Mouse (Mus musculus): ENCODE measurements around the gene Atp6v1a. TPM values are rescaled to one million over a fixed set of nuclear protein-coding genes. Genes with fewer than 3 reads are reported as not detected.

Gene Atp6v1a
- polyA plus RNA-seq, 1 experiment, result 230 TPM

DNA sequence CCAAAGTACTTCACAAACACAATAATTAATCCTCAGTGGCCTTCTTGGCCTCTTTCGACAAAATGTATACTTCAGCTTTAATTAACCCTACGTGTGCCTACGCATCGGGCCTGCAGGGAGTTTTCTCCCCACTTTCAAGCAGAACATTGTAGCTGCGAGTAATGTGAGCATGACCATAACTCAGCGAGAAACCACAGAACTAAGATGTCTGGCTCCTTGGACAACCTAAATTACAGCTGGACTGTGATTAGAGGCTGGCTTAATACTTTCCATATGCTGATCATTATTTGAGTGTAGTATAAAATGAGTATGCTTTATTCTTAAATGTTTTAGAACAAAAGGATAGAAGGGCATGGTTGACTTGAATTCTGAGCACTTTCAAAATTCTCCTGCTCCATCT lies 86.2 kb downstream of the Atp6v1a start:
- TF ChIP-seq CTCF (IDR thresholded peaks at IDR 0.05; ENCODE audit: borderline replicate concordance, insufficient read depth, low read depth, low read length) (no peak), POLR2A (IDR thresholded peaks at IDR 0.05; ENCODE audit: borderline replicate concordance, insufficient read depth, low read length) (no peak)
- H3K4me3 ChIP-seq (replicated peaks; ENCODE audit: insufficient read depth, low read depth, low read length), result no peak overlapping the region
- no peaks in the 10 kb centered on the region for H3K4me1 ChIP-seq (ENCODE audit: control insufficient read depth, insufficient read depth, low read length)
- DNase-seq, result no peak
- 76% methylated on average over 6 of the region's 6 CpGs for WGBS
- H3K27me3 ChIP-seq (ENCODE audit: control insufficient read depth, insufficient read depth, low read length), result no peaks in the 10 kb centered on the region
- no peak overlapping the region for H3K27ac ChIP-seq (ENCODE audit: insufficient read depth, low read length)

DNA sequence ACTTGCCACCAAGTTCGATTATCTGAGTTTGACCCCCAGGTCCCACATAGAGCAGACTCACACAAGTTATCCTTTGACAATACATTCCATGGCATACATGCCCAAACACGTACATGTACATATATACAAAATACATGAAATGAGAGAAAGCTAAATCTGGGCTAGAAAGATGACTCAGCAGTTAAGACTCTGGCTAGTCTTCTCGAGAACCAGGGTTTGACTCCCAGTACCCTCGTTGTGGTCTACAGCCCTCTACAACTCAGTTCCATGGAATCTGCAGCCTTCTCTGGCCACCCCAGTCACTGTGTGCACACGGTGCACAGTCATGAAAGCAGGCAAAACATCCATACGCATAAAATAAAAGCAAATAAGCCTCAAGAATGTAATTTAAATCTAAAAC lies 87.1 kb downstream of the Atp6v1a start:
- 86% methylated on average over 6 of the region's 6 CpGs for WGBS
- no peak overlapping the region for H3K27ac ChIP-seq (ENCODE audit: insufficient read depth, low read length)
- no peaks in the 10 kb centered on the region for H3K4me1 ChIP-seq (ENCODE audit: control insufficient read depth, insufficient read depth, low read length)
- DNase-seq, result no peak
- no peaks in the 10 kb centered on the region for H3K27me3 ChIP-seq (ENCODE audit: control insufficient read depth, insufficient read depth, low read length)
- TF ChIP-seq CTCF (IDR thresholded peaks at IDR 0.05; ENCODE audit: borderline replicate concordance, insufficient read depth, low read depth, low read length) (no peak), POLR2A (IDR thresholded peaks at IDR 0.05; ENCODE audit: borderline replicate concordance, insufficient read depth, low read length) (no peak)
- H3K4me3 ChIP-seq (replicated peaks; ENCODE audit: insufficient read depth, low read depth, low read length), result no peak overlapping the region

DNA sequence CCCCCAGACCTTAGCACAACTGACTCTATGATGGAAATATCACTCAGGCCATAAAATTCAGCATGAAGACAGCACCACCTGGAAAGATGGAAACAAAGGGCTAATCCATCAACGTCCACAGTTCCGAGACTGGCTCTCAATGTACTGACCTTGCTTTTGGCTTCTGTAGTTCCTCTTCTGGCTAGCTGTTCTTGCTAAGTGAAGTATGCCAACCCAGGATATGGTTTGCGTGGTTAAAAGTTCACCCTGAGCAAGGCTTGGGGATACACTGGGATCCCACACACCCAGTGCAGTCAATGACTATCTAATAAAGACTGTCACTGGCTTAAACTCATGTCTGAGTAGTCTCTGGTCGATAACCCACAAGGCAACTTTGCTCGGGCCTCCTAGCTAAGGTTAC lies 89.4 kb downstream of the Atp6v1a start:
- no peak overlapping the region for H3K4me3 ChIP-seq (replicated peaks; ENCODE audit: insufficient read depth, low read depth, low read length)
- no peak overlapping the region for H3K27ac ChIP-seq (ENCODE audit: insufficient read depth, low read length)
- no peak for TF ChIP-seq POLR2A (IDR thresholded peaks at IDR 0.05; ENCODE audit: borderline replicate concordance, insufficient read depth, low read length)
- no peak for TF ChIP-seq CTCF (IDR thresholded peaks at IDR 0.05; ENCODE audit: borderline replicate concordance, insufficient read depth, low read depth, low read length)
- no peaks in the 10 kb centered on the region for H3K4me1 ChIP-seq (ENCODE audit: control insufficient read depth, insufficient read depth, low read length)
- no peaks in the 10 kb centered on the region for H3K27me3 ChIP-seq (ENCODE audit: control insufficient read depth, insufficient read depth, low read length)
- 88% methylated on average over 5 of the region's 5 CpGs for WGBS
- no peak for DNase-seq

- no peak for TF ChIP-seq POLR2A (IDR thresholded peaks at IDR 0.05; ENCODE audit: borderline replicate concordance, insufficient read depth, low read length)
- peak; percentile 12; the same call in 1 of the 2 replicates for TF ChIP-seq CTCF (IDR thresholded peaks at IDR 0.05; ENCODE audit: borderline replicate concordance, insufficient read depth, low read depth, low read length)
- H3K27ac ChIP-seq (ENCODE audit: insufficient read depth, low read length), result no peak overlapping the region
- WGBS, result 83% methylated on average over 4 of the region's 4 CpGs
These were observed 100.4 kb downstream of the Atp6v1a start for GRCm38 (mm10) chr16:44039112-44039511.

More at GRCm38 (mm10) chr16:44039112-44039511, 100.4 kb downstream of the Atp6v1a start:
- H3K4me1 ChIP-seq (ENCODE audit: control insufficient read depth, insufficient read depth, low read length), result no peaks in the 10 kb centered on the region
- H3K27me3 ChIP-seq (ENCODE audit: control insufficient read depth, insufficient read depth, low read length), result no peaks in the 10 kb centered on the region
- no peak overlapping the region for H3K4me3 ChIP-seq (replicated peaks; ENCODE audit: insufficient read depth, low read depth, low read length)
- no peak for DNase-seq

Other genes starting within 250 kb of the Atp6v1a start
- 4.8 and 12.5 TPM in 2 replicates for gene Ccdc191, start 249.9 kb downstream of the Atp6v1a start, polyA plus RNA-seq (2012; rRNA removed)
- 29.6 and 32.4 TPM in 2 replicates for gene Qtrt2, start 212.9 kb downstream of the Atp6v1a start, polyA plus RNA-seq (2012; rRNA removed)
- 1.9 and 2.1 TPM in 2 replicates for gene Zdhhc23, start 159.9 kb downstream of the Atp6v1a start, polyA plus RNA-seq (2012; rRNA removed)
- 1.4 and 1.8 TPM in 2 replicates for gene Gramd1c, start 76.4 kb downstream of the Atp6v1a start, polyA plus RNA-seq (2012; rRNA removed)
- 28.9 and 30.0 TPM in 2 replicates for gene Naa50, start 125 bp upstream of the Atp6v1a start, polyA plus RNA-seq (2012; rRNA removed)
- 14.2 and 15.3 TPM in 2 replicates for gene Usf3, start 33.5 kb upstream of the Atp6v1a start, polyA plus RNA-seq (2012; rRNA removed)
- gene Sidt1, start 193.5 kb upstream of the Atp6v1a start, polyA plus RNA-seq (2012; rRNA removed), result 32.9 and 37.6 TPM in 2 replicates
- gene Spice1, start 207.4 kb upstream of the Atp6v1a start, polyA plus RNA-seq (2012; rRNA removed), result 14.9 and 19.8 TPM in 2 replicates

Measured in cerebellum, adult 2 months (tissue).